Mouse (Mus musculus): ENCODE data around the gene Fxr2. TPM values are rescaled to one million over a fixed set of nuclear protein-coding genes. Genes with fewer than 3 reads are reported as not detected.
A peak's percentile ranks its signal among the peaks of the same experiment; 100 is the strongest.

Gene Fxr2
- 18.1 and 19.9 TPM in 2 replicates for total RNA-seq (2014; rRNA removed)
- polyA plus RNA-seq (2012; rRNA removed) = 24.2 and 33.9 TPM in 2 replicates

- DNase-seq (ENCODE audit: extremely low read depth, low read depth, low spot score) = peak; percentile 96
- Histone ChIP-seq H3K4me1 (ENCODE audit: control insufficient read depth, insufficient read depth, low read length) (peaks cover 10% of the 10 kb centered on the region), H3K4me3 (ENCODE audit: insufficient read depth, low read depth, low read length) (peak within 1 kb of the TSS; percentile 97), H3K36me3 (ENCODE audit: control insufficient read depth, insufficient read depth, low read length) (peaks cover 1% of the 10 kb centered on the region; the same call in 1 of the 2 replicates), H3K79me2 (ENCODE audit: control insufficient read depth, insufficient read depth, low read length) (peaks cover 9% of the 10 kb centered on the region; the same call in 1 of the 2 replicates), H3K27me3 (ENCODE audit: control insufficient read depth, insufficient read depth, low read length) (no peaks in the 10 kb centered on the region), H3K9ac (ENCODE audit: low read depth, low read length) (peak within 1 kb of the TSS; percentile 95), H3K27ac (replicated peaks; ENCODE audit: insufficient read depth, low read depth, low read length) (peak within 1 kb of the TSS; percentile 80)
- WGBS = under 1% methylated on average over 43 of the region's 56 CpGs
- TF ChIP-seq POLR2A (IDR thresholded peaks at IDR 0.05; ENCODE audit: extremely low read depth, insufficient read depth, low read length) (peak; percentile 81), CTCF (IDR thresholded peaks at IDR 0.05; ENCODE audit: low read depth, low read length) (peak; percentile 88)
These were observed at the start of gene Fxr2 for GRCm38 (mm10) chr11:69632284-69633089. TSS of gene Fxr2 (plus strand) at chr11:69632990.

DNA sequence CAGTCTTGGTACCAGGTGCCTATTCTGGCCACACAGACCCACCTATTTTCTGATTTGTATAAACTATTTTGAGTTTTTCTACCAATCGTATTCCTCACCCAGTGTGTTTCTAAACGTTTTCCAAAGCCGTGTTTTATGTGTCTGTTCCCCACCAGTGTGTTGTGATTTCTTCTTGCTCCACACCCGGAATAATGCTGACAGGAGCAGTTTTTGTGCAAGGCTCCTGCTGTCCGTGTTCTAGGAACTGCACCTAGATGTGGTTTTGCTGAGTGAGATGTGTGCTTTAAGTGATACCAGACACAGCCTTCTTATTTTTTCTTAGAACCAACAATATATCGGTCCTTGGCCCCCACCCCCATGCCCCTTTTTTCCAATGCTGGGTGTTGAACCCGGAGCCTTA lies 48.8 kb upstream of the Fxr2 start:
- 82% methylated on average over 7 of the region's 7 CpGs for WGBS
- DNase-seq (ENCODE audit: extremely low read depth, low read depth, low spot score) = no peak
- Histone ChIP-seq H3K9ac (ENCODE audit: low read depth, low read length) (no peak overlapping the region), H3K4me3 (ENCODE audit: insufficient read depth, low read depth, low read length) (no peak overlapping the region), H3K27me3 (ENCODE audit: control insufficient read depth, insufficient read depth, low read length) (no peaks in the 10 kb centered on the region), H3K27ac (replicated peaks; ENCODE audit: insufficient read depth, low read depth, low read length) (no peak overlapping the region), H3K79me2 (ENCODE audit: control insufficient read depth, insufficient read depth, low read length) (peaks cover 11% of the 10 kb centered on the region), H3K4me1 (ENCODE audit: control insufficient read depth, insufficient read depth, low read length) (peaks cover 2% of the 10 kb centered on the region; the same call in 1 of the 2 replicates), H3K36me3 (ENCODE audit: control insufficient read depth, insufficient read depth, low read length) (peaks cover 14% of the 10 kb centered on the region; the same call in 1 of the 2 replicates)
- TF ChIP-seq CTCF (IDR thresholded peaks at IDR 0.05; ENCODE audit: low read depth, low read length) (no peak), POLR2A (IDR thresholded peaks at IDR 0.05; ENCODE audit: extremely low read depth, insufficient read depth, low read length) (no peak)

GRCm38 (mm10) chr11:69584937-69585336 lies 47.9 kb upstream of the Fxr2 start:
- H3K79me2 ChIP-seq (ENCODE audit: control insufficient read depth, insufficient read depth, low read length) = peaks cover 11% of the 10 kb centered on the region
- DNase-seq (ENCODE audit: extremely low read depth, low read depth, low spot score) = no peak
- 97% methylated on average over 13 of the region's 13 CpGs for WGBS
- no peak overlapping the region for H3K27ac ChIP-seq (replicated peaks; ENCODE audit: insufficient read depth, low read depth, low read length)
- H3K4me3 ChIP-seq (ENCODE audit: insufficient read depth, low read depth, low read length) = no peak overlapping the region
- H3K4me1 ChIP-seq (ENCODE audit: control insufficient read depth, insufficient read depth, low read length) = peaks cover 2% of the 10 kb centered on the region; the same call in 1 of the 2 replicates
- TF ChIP-seq CTCF (IDR thresholded peaks at IDR 0.05; ENCODE audit: low read depth, low read length) (no peak), POLR2A (IDR thresholded peaks at IDR 0.05; ENCODE audit: extremely low read depth, insufficient read depth, low read length) (no peak)
- no peak overlapping the region for H3K9ac ChIP-seq (ENCODE audit: low read depth, low read length)
- no peaks in the 10 kb centered on the region for H3K27me3 ChIP-seq (ENCODE audit: control insufficient read depth, insufficient read depth, low read length)
- peaks cover 23% of the 10 kb centered on the region for H3K36me3 ChIP-seq (ENCODE audit: control insufficient read depth, insufficient read depth, low read length)

DNA sequence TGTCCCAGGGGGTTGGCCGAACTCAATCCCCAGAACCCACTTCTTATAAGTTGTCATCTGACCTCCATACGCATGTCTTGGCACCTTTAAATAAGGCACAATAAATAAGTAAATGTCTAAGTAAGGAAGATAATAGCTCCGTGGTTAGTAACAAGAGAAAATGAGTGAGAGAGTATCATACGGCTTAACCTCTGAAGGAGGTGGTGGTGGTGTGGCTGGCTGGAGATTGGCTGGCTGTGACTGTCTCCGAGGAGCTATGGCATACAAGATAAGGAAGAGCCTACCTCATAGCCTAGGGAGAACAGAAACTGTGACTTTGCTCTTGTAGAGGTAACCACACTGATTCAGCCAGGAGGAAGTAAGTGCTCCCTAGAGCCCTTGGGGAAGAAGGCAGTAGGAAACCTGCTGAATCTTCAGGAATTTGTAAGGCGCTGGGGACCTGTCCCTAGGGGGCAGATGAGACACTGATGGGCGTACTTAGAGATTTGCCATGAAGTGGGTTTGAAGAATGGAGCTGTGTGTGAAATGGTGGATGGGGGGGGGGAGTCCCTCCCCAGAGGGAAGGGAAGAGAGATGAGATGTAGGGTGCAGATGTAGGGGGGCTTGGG lies 47.0 kb upstream of the Fxr2 start:
- peak; percentile 10 for DNase-seq (ENCODE audit: extremely low read depth, low read depth, low spot score)
- no peak overlapping the region for H3K9ac ChIP-seq (ENCODE audit: low read depth, low read length)
- no peak overlapping the region for H3K27ac ChIP-seq (replicated peaks; ENCODE audit: insufficient read depth, low read depth, low read length)
- peaks cover 2% of the 10 kb centered on the region; the same call in 1 of the 2 replicates for H3K4me1 ChIP-seq (ENCODE audit: control insufficient read depth, insufficient read depth, low read length)
- TF ChIP-seq CTCF (IDR thresholded peaks at IDR 0.05; ENCODE audit: low read depth, low read length) (no peak), POLR2A (IDR thresholded peaks at IDR 0.05; ENCODE audit: extremely low read depth, insufficient read depth, low read length) (no peak)
- 81% methylated on average over 7 of the region's 7 CpGs for WGBS
- H3K79me2 ChIP-seq (ENCODE audit: control insufficient read depth, insufficient read depth, low read length) = peaks cover 11% of the 10 kb centered on the region
- H3K4me3 ChIP-seq (ENCODE audit: insufficient read depth, low read depth, low read length) = no peak overlapping the region
- no peaks in the 10 kb centered on the region for H3K27me3 ChIP-seq (ENCODE audit: control insufficient read depth, insufficient read depth, low read length)
- H3K36me3 ChIP-seq (ENCODE audit: control insufficient read depth, insufficient read depth, low read length) = peaks cover 28% of the 10 kb centered on the region

DNA sequence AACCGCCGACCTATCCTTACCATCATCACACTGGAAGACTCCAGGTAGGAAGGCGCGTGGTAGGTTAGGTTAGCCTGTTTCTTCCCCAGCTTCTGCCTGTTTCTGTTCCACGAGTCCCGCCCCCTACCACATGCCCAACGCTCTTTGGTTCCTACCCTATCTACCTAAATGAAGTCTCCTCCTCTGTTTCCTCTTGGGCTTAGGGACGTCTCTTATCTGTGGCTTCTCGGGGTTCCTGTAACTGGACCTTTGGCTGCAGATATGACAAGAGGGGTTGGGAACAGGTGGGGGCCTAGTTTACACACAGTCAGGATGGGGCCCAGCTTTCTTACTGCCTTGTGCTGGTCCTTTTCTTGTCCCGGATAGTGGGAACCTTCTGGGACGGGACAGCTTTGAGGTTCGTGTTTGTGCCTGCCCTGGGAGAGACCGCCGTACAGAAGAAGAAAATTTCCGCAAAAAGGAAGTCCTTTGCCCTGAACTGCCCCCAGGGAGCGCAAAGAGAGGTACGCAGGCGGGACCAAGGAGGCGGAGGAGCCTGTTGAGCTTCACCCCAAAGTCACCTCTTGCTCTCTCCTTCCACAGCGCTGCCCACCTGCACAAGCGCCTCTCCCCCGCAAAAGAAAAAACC lies 43.5 kb upstream of the Fxr2 start:
- no peak for DNase-seq (ENCODE audit: extremely low read depth, low read depth, low spot score)
- no peak overlapping the region for H3K9ac ChIP-seq (ENCODE audit: low read depth, low read length)
- no peaks in the 10 kb centered on the region for H3K27me3 ChIP-seq (ENCODE audit: control insufficient read depth, insufficient read depth, low read length)
- no peak overlapping the region for H3K4me3 ChIP-seq (ENCODE audit: insufficient read depth, low read depth, low read length)
- 93% methylated on average over 22 of the region's 22 CpGs for WGBS
- no peak overlapping the region for H3K27ac ChIP-seq (replicated peaks; ENCODE audit: insufficient read depth, low read depth, low read length)
- no peaks in the 10 kb centered on the region for H3K4me1 ChIP-seq (ENCODE audit: control insufficient read depth, insufficient read depth, low read length)
- no peak for TF ChIP-seq POLR2A (IDR thresholded peaks at IDR 0.05; ENCODE audit: extremely low read depth, insufficient read depth, low read length)
- TF ChIP-seq CTCF (IDR thresholded peaks at IDR 0.05; ENCODE audit: low read depth, low read length) = no peak
- H3K36me3 ChIP-seq (ENCODE audit: control insufficient read depth, insufficient read depth, low read length) = peaks cover 30% of the 10 kb centered on the region
- H3K79me2 ChIP-seq (ENCODE audit: control insufficient read depth, insufficient read depth, low read length) = peaks cover 2% of the 10 kb centered on the region; the same call in 1 of the 2 replicates
